Mouse (Mus musculus): Measurements from ENCODE around the gene Kdm4b. TPM values are rescaled to one million over a fixed set of nuclear protein-coding genes. Genes with fewer than 3 reads are reported as not detected.

Kdm4b gene
- polyA plus RNA-seq, 1 experiment from 2014 or later = 53.5 TPM

GRCm38 (mm10) chr17:56305156-56305555 is 20.7 kb upstream of the Kdm4b start:
- Histone ChIP-seq H3K9ac (ENCODE audit: low read depth, low read length) (peak overlapping the region; percentile 75), H3K36me3 (ENCODE audit: control insufficient read depth, insufficient read depth, low read length) (no peaks in the 10 kb centered on the region), H3K4me1 (ENCODE audit: control insufficient read depth, insufficient read depth, low read depth, low read length) (peaks cover 24% of the 10 kb centered on the region), H3K4me2 (ENCODE audit: low read length) (peak overlapping the region; percentile 96), H3K4me3 (ENCODE audit: low read length) (peak overlapping the region; percentile 89), H3K27ac (ENCODE audit: low read depth, low read length) (no peak overlapping the region), H3K27me3 (replicated peaks; ENCODE audit: control insufficient read depth, insufficient read depth, low read length) (no peaks in the 10 kb centered on the region; the same call in 1 of the 2 replicates), H3K9me3 (ENCODE audit: control insufficient read depth, low read length) (no peaks in the 10 kb centered on the region)
- 23% methylated on average over 9 of the region's 9 CpGs for WGBS
- no peak for ATAC-seq

- H3K9ac ChIP-seq (ENCODE audit: low read depth, low read length) = no peak overlapping the region
- WGBS = 68% methylated on average over 8 of the region's 8 CpGs
- H3K9me3 ChIP-seq (ENCODE audit: control insufficient read depth, low read length) = no peaks in the 10 kb centered on the region
- H3K4me3 ChIP-seq (ENCODE audit: low read length) = no peak overlapping the region
- no peak for ATAC-seq
- no peaks in the 10 kb centered on the region for H3K36me3 ChIP-seq (ENCODE audit: control insufficient read depth, insufficient read depth, low read length)
- no peaks in the 10 kb centered on the region; the same call in 1 of the 2 replicates for H3K27me3 ChIP-seq (replicated peaks; ENCODE audit: control insufficient read depth, insufficient read depth, low read length)
- H3K4me2 ChIP-seq (ENCODE audit: low read length) = no peak overlapping the region
- peaks cover 24% of the 10 kb centered on the region for H3K4me1 ChIP-seq (ENCODE audit: control insufficient read depth, insufficient read depth, low read depth, low read length)
- no peak overlapping the region for H3K27ac ChIP-seq (ENCODE audit: low read depth, low read length)
Measured at GRCm38 (mm10) chr17:56305826-56306225, 20.0 kb upstream of the Kdm4b start.

- WGBS = 78% methylated on average over 6 of the region's 6 CpGs
- no peaks in the 10 kb centered on the region for H3K9me3 ChIP-seq (ENCODE audit: control insufficient read depth, low read length)
- no peaks in the 10 kb centered on the region for H3K36me3 ChIP-seq (ENCODE audit: control insufficient read depth, insufficient read depth, low read length)
- ATAC-seq = no peak
- no peaks in the 10 kb centered on the region for H3K27me3 ChIP-seq (replicated peaks; ENCODE audit: control insufficient read depth, insufficient read depth, low read length)
- H3K4me1 ChIP-seq (ENCODE audit: control insufficient read depth, insufficient read depth, low read depth, low read length) = peaks cover 19% of the 10 kb centered on the region
- H3K9ac ChIP-seq (ENCODE audit: low read depth, low read length) = no peak overlapping the region
- H3K27ac ChIP-seq (ENCODE audit: low read depth, low read length) = no peak overlapping the region
- H3K4me2 ChIP-seq (ENCODE audit: low read length) = no peak overlapping the region
- no peak overlapping the region for H3K4me3 ChIP-seq (ENCODE audit: low read length)
Measured at GRCm38 (mm10) chr17:56308088-56308487, 17.8 kb upstream of the Kdm4b start.

GRCm38 (mm10) chr17:56309191-56309945 is 16.5 kb upstream of the Kdm4b start:
- Histone ChIP-seq H3K4me2 (ENCODE audit: low read length) (no peak overlapping the region), H3K9ac (ENCODE audit: low read depth, low read length) (no peak overlapping the region), H3K36me3 (ENCODE audit: control insufficient read depth, insufficient read depth, low read length) (no peaks in the 10 kb centered on the region), H3K27me3 (replicated peaks; ENCODE audit: control insufficient read depth, insufficient read depth, low read length) (no peaks in the 10 kb centered on the region), H3K4me1 (ENCODE audit: control insufficient read depth, insufficient read depth, low read depth, low read length) (peaks cover 13% of the 10 kb centered on the region), H3K4me3 (ENCODE audit: low read length) (no peak overlapping the region), H3K27ac (ENCODE audit: low read depth, low read length) (no peak overlapping the region), H3K9me3 (ENCODE audit: control insufficient read depth, low read length) (no peaks in the 10 kb centered on the region)
- ATAC-seq = no peak
- WGBS = 88% methylated on average over 15 of the region's 15 CpGs

- no peak for ATAC-seq
- Histone ChIP-seq H3K27me3 (replicated peaks; ENCODE audit: control insufficient read depth, insufficient read depth, low read length) (no peaks in the 10 kb centered on the region), H3K9ac (ENCODE audit: low read depth, low read length) (no peak overlapping the region), H3K4me2 (ENCODE audit: low read length) (no peak overlapping the region), H3K36me3 (ENCODE audit: control insufficient read depth, insufficient read depth, low read length) (no peaks in the 10 kb centered on the region), H3K27ac (ENCODE audit: low read depth, low read length) (no peak overlapping the region), H3K4me1 (ENCODE audit: control insufficient read depth, insufficient read depth, low read depth, low read length) (peaks cover 17% of the 10 kb centered on the region), H3K9me3 (ENCODE audit: control insufficient read depth, low read length) (no peaks in the 10 kb centered on the region), H3K4me3 (ENCODE audit: low read length) (no peak overlapping the region)
- 66% methylated on average over 3 of the region's 3 CpGs for WGBS
Measured at GRCm38 (mm10) chr17:56324419-56324818, 1.4 kb upstream of the Kdm4b start.

GRCm38 (mm10) chr17:56326153-56327147 is 588 bp downstream of the Kdm4b start:
- Histone ChIP-seq H3K27ac (ENCODE audit: low read depth, low read length) (peak overlapping the region; percentile 97), H3K27me3 (replicated peaks; ENCODE audit: control insufficient read depth, insufficient read depth, low read length) (no peaks in the 10 kb centered on the region), H3K4me3 (ENCODE audit: low read length) (peak overlapping the region; percentile 94), H3K36me3 (ENCODE audit: control insufficient read depth, insufficient read depth, low read length) (no peaks in the 10 kb centered on the region), H3K9ac (ENCODE audit: low read depth, low read length) (peak overlapping the region; percentile 98), H3K9me3 (ENCODE audit: control insufficient read depth, low read length) (no peaks in the 10 kb centered on the region), H3K4me2 (ENCODE audit: low read length) (peak overlapping the region; percentile 80), H3K4me1 (ENCODE audit: control insufficient read depth, insufficient read depth, low read depth, low read length) (peaks cover 35% of the 10 kb centered on the region)
- under 1% methylated on average over 39 of the region's 67 CpGs for WGBS
- peak; percentile 41 for ATAC-seq

GRCm38 (mm10) chr17:56329267-56329666 is 3.4 kb downstream of the Kdm4b start:
- H3K4me1 ChIP-seq (ENCODE audit: control insufficient read depth, insufficient read depth, low read depth, low read length) = peaks cover 35% of the 10 kb centered on the region

GRCm38 (mm10) chr17:56330345-56330744 is 4.5 kb downstream of the Kdm4b start:
- no peaks in the 10 kb centered on the region for H3K9me3 ChIP-seq (ENCODE audit: control insufficient read depth, low read length)
- no peak for ATAC-seq
- H3K27ac ChIP-seq (ENCODE audit: low read depth, low read length) = no peak overlapping the region
- H3K4me1 ChIP-seq (ENCODE audit: control insufficient read depth, insufficient read depth, low read depth, low read length) = peaks cover 35% of the 10 kb centered on the region
- 72% methylated on average over 3 of the region's 3 CpGs for WGBS
- no peaks in the 10 kb centered on the region for H3K27me3 ChIP-seq (replicated peaks; ENCODE audit: control insufficient read depth, insufficient read depth, low read length)
- H3K4me2 ChIP-seq (ENCODE audit: low read length) = no peak overlapping the region
- H3K36me3 ChIP-seq (ENCODE audit: control insufficient read depth, insufficient read depth, low read length) = no peaks in the 10 kb centered on the region
- H3K4me3 ChIP-seq (ENCODE audit: low read length) = no peak overlapping the region
- no peak overlapping the region for H3K9ac ChIP-seq (ENCODE audit: low read depth, low read length)

More at GRCm38 (mm10) chr17:56329267-56329666, 3.4 kb downstream of the Kdm4b start:
- Histone ChIP-seq H3K27me3 (replicated peaks; ENCODE audit: control insufficient read depth, insufficient read depth, low read length) (no peaks in the 10 kb centered on the region), H3K9ac (ENCODE audit: low read depth, low read length) (no peak overlapping the region), H3K9me3 (ENCODE audit: control insufficient read depth, low read length) (no peaks in the 10 kb centered on the region), H3K27ac (ENCODE audit: low read depth, low read length) (no peak overlapping the region), H3K4me3 (ENCODE audit: low read length) (no peak overlapping the region), H3K4me2 (ENCODE audit: low read length) (no peak overlapping the region), H3K36me3 (ENCODE audit: control insufficient read depth, insufficient read depth, low read length) (no peaks in the 10 kb centered on the region)
- ATAC-seq = no peak

- no peak overlapping the region for H3K9ac ChIP-seq (ENCODE audit: low read depth, low read length)
- H3K9me3 ChIP-seq (ENCODE audit: control insufficient read depth, low read length) = no peaks in the 10 kb centered on the region
- no peak overlapping the region for H3K4me3 ChIP-seq (ENCODE audit: low read length)
- H3K27me3 ChIP-seq (replicated peaks; ENCODE audit: control insufficient read depth, insufficient read depth, low read length) = no peaks in the 10 kb centered on the region
- peaks cover 35% of the 10 kb centered on the region for H3K4me1 ChIP-seq (ENCODE audit: control insufficient read depth, insufficient read depth, low read depth, low read length)
- no peak overlapping the region for H3K27ac ChIP-seq (ENCODE audit: low read depth, low read length)
- H3K4me2 ChIP-seq (ENCODE audit: low read length) = no peak overlapping the region
- no peak for ATAC-seq
- H3K36me3 ChIP-seq (ENCODE audit: control insufficient read depth, insufficient read depth, low read length) = no peaks in the 10 kb centered on the region
Measured at GRCm38 (mm10) chr17:56331256-56331655, 5.4 kb downstream of the Kdm4b start.

Measured in hindbrain, embryonic 16.5 days (tissue).